In the genomic region with DNA sequence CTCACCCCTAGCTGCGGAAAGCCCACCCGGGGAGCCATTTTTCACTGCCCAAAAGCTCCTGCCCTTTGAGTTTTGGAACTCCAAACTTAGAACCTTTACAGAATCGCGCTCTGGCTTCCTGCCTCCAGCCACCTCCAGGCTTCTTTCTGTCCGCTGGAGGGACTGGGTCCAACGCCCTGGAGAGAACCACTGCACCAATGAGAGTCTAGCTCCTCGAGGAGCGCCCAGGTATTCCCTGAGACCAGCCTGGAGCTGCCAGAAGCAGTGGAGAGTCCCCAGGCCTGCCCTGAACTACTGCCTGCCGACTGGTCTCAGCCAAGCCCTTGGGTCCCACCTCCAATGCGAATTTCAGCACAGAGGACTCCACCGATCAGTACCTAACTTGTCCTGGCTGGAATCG, we compare ENCODE assay signal across 9 mouse cellular contexts. TPM values are rescaled to one million over a fixed set of nuclear protein-coding genes. Genes with fewer than 3 reads are reported as not detected.
DNase-seq lines count a peak whose midpoint lies in the region; ATAC-seq and TF ChIP-seq lines count a peak whose summit lies in the region.
"Had no signal": no experiment of that assay in that cellular context is flagged by ENCODE, and none has a peak within 500 bp of the region (broad histone marks: within the 10 kb centered on the region; RNA-seq: fewer than 3 reads in every experiment).

No protein-coding gene starts in this region.

- no peak for ATAC-seq in intestine, embryonic 14.5 days (replicated peaks; ENCODE audit: low FRiP score, low TSS enrichment, low read depth)
- no peak for ATAC-seq in liver, embryonic 15.5 days (ENCODE audit: insufficient read depth)

- peak; percentile 40 for DNase-seq in ES-CJ7 (ENCODE audit: low read depth, low spot score)
- DNase-seq in embryonic facial prominence, embryonic 10.5 days (ENCODE audit: low spot score), result peak; percentile 45
- peak; percentile 65 for DNase-seq in intestine, embryonic 14.5 days (ENCODE audit: low spot score)
- DNase-seq in Muller cell, postnatal 12 days (ENCODE audit: inconsistent ontology term), result no peak
- DNase-seq in cerebellum, adult 2 months, result no peak
- no peak for DNase-seq in layer of hippocampus, adult 8-10 months (ENCODE audit: low spot score in 2 of 2)
- DNase-seq in right cerebral cortex, postnatal 10 days (ENCODE audit: low spot score in 2 of 2), result no peak
- DNase-seq: lung, postnatal 10 days had no signal

- no peak for TF ChIP-seq CTCF in cerebellum, adult 2 months (IDR thresholded peaks at IDR 0.05; ENCODE audit: borderline replicate concordance, insufficient read depth, low read depth, low read length)

- H3K9me3 ChIP-seq in embryonic facial prominence, embryonic 10.5 days, result no peaks in the 10 kb centered on the region
- H3K9me3 ChIP-seq in intestine, embryonic 14.5 days (ENCODE audit: control insufficient read depth, low read length), result no peaks in the 10 kb centered on the region
- H3K9me3 ChIP-seq in liver, embryonic 15.5 days (replicated peaks), result no peaks in the 10 kb centered on the region

- peaks cover 49% of the 10 kb centered on the region for H3K27me3 ChIP-seq in embryonic facial prominence, embryonic 10.5 days (replicated peaks; ENCODE audit: low read depth, poor library complexity, severe bottlenecking)
- H3K27me3 ChIP-seq in intestine, embryonic 14.5 days (replicated peaks; ENCODE audit: control insufficient read depth, insufficient read depth, low read length), result 0 out of 2 replicates have a peak, but pooled peaks cover 6% of the 10 kb centered on the region
- peaks cover 46% of the 10 kb centered on the region for H3K27me3 ChIP-seq in liver, embryonic 15.5 days
- H3K27me3 ChIP-seq in cerebellum, adult 2 months (ENCODE audit: control insufficient read depth, insufficient read depth, low read length), result no peaks in the 10 kb centered on the region; the same call in 1 of the 2 replicates

- TF ChIP-seq POLR2A in cerebellum, adult 2 months (IDR thresholded peaks at IDR 0.05; ENCODE audit: borderline replicate concordance, insufficient read depth, low read length), result no peak

- peak overlapping the region; percentile 20; the same call in 1 of the 2 replicates for H3K9ac ChIP-seq in intestine, embryonic 14.5 days (ENCODE audit: low read length)
- no peak overlapping the region for H3K9ac ChIP-seq in liver, embryonic 15.5 days

- H3K27ac ChIP-seq in embryonic facial prominence, embryonic 10.5 days (replicated peaks), result peak overlapping the region; percentile 93
- no peak overlapping the region for H3K27ac ChIP-seq in intestine, embryonic 14.5 days (ENCODE audit: low read depth)
- H3K27ac ChIP-seq in liver, embryonic 15.5 days (replicated peaks), result no peak overlapping the region
- no peak overlapping the region for H3K27ac ChIP-seq in cerebellum, adult 2 months (ENCODE audit: insufficient read depth, low read length)

- peaks cover 58% of the 10 kb centered on the region for H3K4me1 ChIP-seq in embryonic facial prominence, embryonic 10.5 days
- H3K4me1 ChIP-seq in intestine, embryonic 14.5 days (replicated peaks; ENCODE audit: control insufficient read depth, insufficient read depth, low read length), result peaks cover 20% of the 10 kb centered on the region
- H3K4me1 ChIP-seq in liver, embryonic 15.5 days (replicated peaks), result no peaks in the 10 kb centered on the region
- no peaks in the 10 kb centered on the region for H3K4me1 ChIP-seq in cerebellum, adult 2 months (ENCODE audit: control insufficient read depth, insufficient read depth, low read length)

- 5% methylated on average over 12 of the region's 12 CpGs for WGBS in embryonic facial prominence, embryonic 10.5 days
- 14% methylated on average over 12 of the region's 12 CpGs for WGBS in intestine, embryonic 14.5 days
- 3% methylated on average over 12 of the region's 12 CpGs for WGBS in liver, embryonic 15.5 days (ENCODE audit: insufficient replicate concordance)
- WGBS in cerebellum, adult 2 months, result 18% methylated on average over 12 of the region's 12 CpGs

- no peaks in the 10 kb centered on the region for H3K36me3 ChIP-seq in embryonic facial prominence, embryonic 10.5 days (replicated peaks)
- no peaks in the 10 kb centered on the region for H3K36me3 ChIP-seq in intestine, embryonic 14.5 days (ENCODE audit: control insufficient read depth, insufficient read depth, low read length)
- H3K36me3 ChIP-seq in liver, embryonic 15.5 days (replicated peaks), result no peaks in the 10 kb centered on the region

- peak overlapping the region; percentile 85 for H3K4me3 ChIP-seq in embryonic facial prominence, embryonic 10.5 days
- peak overlapping the region; percentile 68 for H3K4me3 ChIP-seq in intestine, embryonic 14.5 days (ENCODE audit: low read depth, low read length)
- H3K4me3 ChIP-seq in liver, embryonic 15.5 days (replicated peaks), result peak overlapping the region; percentile 61
- H3K4me3 ChIP-seq in cerebellum, adult 2 months (replicated peaks; ENCODE audit: insufficient read depth, low read depth, low read length), result no peak overlapping the region

- H3K4me2 ChIP-seq in intestine, embryonic 14.5 days (ENCODE audit: low read length), result peak overlapping the region; percentile 91
- peak overlapping the region; percentile 57 for H3K4me2 ChIP-seq in liver, embryonic 15.5 days

RNA-seq across cellular contexts. Expression of gene Tenm3, which starts 1.2 kb away (rescaled TPM):
- polyA plus RNA-seq in embryonic facial prominence, embryonic 10.5 days (2016; fragmentation: Nextera tagmentation; extraction: Ambion mirVana), result 44.0 and 48.2 TPM in 2 replicates
- 31.2 and 32.1 TPM in 2 replicates for polyA plus RNA-seq in intestine, embryonic 14.5 days (2014; fragmentation: Nextera tagmentation; extraction: Ambion mirVana)
- polyA plus RNA-seq in liver, embryonic 15.5 days (2015; fragmentation: Nextera tagmentation; extraction: Ambion mirVana), result 2.7 and 4.4 TPM in 2 replicates
- 5.7 and 6.2 TPM in 2 replicates for polyA plus RNA-seq in cerebellum, adult 2 months (2012; rRNA removed)
- total RNA-seq in layer of hippocampus, adult 8-10 months (2022), result 10 to 100 TPM; 83.3 to 88.6 (median 85.4) TPM

Comparison
In these comparisons a context has a peak if more than half of its experiments do, and no peak if none do; other contexts are left out.
1. DNase-seq: peak in ES-CJ7 (single experiment), embryonic facial prominence, embryonic 10.5 days (single experiment) and intestine, embryonic 14.5 days (single experiment); none in Muller cell, postnatal 12 days (single experiment), cerebellum, adult 2 months (0 of 2), layer of hippocampus, adult 8-10 months (0 of 2) and right cerebral cortex, postnatal 10 days (0 of 2).